Mouse (Mus musculus): ENCODE results near the gene Vpreb3. TPM values are rescaled to one million over a fixed set of nuclear protein-coding genes. Genes with fewer than 3 reads are reported as not detected.
A peak's percentile ranks its signal among the peaks of the same experiment; 100 is the strongest.

The Vpreb3 gene
- polyA plus RNA-seq, 1 experiment from 2014 or later, result 0.72 TPM

DNA sequence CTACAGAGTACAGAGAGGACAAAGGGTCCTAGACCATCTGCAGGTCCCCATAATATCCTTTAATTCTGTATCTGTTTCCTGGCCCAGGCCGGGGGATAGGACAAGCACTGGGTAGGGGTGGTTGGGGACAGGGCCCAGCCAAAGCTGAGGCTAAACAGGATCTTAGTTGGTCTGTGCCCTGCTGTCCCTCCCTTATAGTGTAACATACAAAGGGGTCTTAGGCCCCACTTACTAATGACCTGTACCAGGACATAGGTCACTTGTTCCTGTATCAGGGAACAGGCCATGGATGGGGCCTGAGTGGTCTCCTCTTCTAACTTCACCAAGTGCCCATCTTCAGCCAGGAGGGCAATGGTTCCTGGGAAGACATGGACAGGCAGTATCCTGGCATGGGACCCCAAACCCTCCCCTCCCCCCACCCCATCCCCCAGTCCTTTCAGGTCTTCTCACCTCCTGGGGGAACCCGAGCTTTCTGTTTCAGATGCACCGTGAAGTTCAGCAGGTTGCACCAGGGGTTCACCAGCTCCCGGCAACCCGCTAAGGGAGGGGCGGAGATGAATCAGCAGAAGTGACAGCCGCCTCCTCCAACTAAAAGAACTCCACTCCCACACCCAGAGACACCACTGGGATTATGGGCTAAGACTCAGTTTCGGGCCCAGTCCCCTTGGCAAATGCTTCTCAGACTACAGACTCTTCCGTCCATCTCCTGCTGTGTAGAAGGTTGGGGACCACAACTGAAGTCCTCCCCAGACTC, 3.2 kb upstream of the Vpreb3 start:
- Histone ChIP-seq H3K9me3 (ENCODE audit: low read length) (no peaks in the 10 kb centered on the region), H3K27ac (ENCODE audit: low read length) (no peak overlapping the region), H3K4me2 (replicated peaks; ENCODE audit: low read depth, low read length) (no peak overlapping the region), H3K27me3 (ENCODE audit: insufficient read depth, low read length) (no peaks in the 10 kb centered on the region), H3K4me1 (ENCODE audit: insufficient read depth, low read length) (peaks cover 34% of the 10 kb centered on the region), H3K4me3 (ENCODE audit: low read length) (no peak overlapping the region), H3K9ac (replicated peaks; ENCODE audit: low read length) (no peak overlapping the region), H3K36me3 (ENCODE audit: insufficient read depth, low read length) (no peaks in the 10 kb centered on the region)
- WGBS, result 42% methylated on average over 9 of the region's 9 CpGs
- ATAC-seq (ENCODE audit: low FRiP score, low TSS enrichment), result no peak

DNA sequence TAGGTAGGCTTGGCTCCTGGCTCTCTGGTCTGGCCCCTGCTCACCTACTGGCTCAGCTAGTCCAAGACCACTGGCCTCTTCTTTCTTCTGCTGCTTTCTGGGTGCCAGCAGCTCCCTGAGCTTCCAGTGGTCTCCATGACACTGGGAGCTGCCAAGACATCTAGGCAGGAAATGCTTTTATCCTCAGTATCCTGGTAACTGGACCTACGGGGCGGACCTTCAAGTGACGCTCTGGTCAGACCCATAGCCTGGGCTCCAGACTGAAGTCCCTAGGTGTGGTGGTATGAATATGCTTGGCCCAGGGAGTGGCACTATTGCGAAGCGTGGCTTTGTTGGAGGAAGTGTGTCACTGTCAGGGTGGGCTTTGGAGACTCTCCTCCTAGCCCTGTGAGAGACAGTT, 2.3 kb upstream of the Vpreb3 start, which contains the start of gene Gm867:
TSS of gene Gm867 (minus strand) at position 153 of the 400 bp plus-strand sequence.
- H3K4me3 ChIP-seq (ENCODE audit: low read length), result no peak within 1 kb of the TSS
- 79% methylated on average over 5 of the region's 5 CpGs for WGBS
- H3K36me3 ChIP-seq (ENCODE audit: insufficient read depth, low read length), result no peaks in the 10 kb centered on the region
- H3K4me1 ChIP-seq (ENCODE audit: insufficient read depth, low read length), result peaks cover 28% of the 10 kb centered on the region
- H3K27ac ChIP-seq (ENCODE audit: low read length), result no peak within 1 kb of the TSS
- no peak for ATAC-seq (ENCODE audit: low FRiP score, low TSS enrichment)
- no peaks in the 10 kb centered on the region for H3K27me3 ChIP-seq (ENCODE audit: insufficient read depth, low read length)
- no peaks in the 10 kb centered on the region for H3K9me3 ChIP-seq (ENCODE audit: low read length)
- no peak within 1 kb of the TSS for H3K9ac ChIP-seq (replicated peaks; ENCODE audit: low read length)
- no peak within 1 kb of the TSS for H3K4me2 ChIP-seq (replicated peaks; ENCODE audit: low read depth, low read length)

DNA sequence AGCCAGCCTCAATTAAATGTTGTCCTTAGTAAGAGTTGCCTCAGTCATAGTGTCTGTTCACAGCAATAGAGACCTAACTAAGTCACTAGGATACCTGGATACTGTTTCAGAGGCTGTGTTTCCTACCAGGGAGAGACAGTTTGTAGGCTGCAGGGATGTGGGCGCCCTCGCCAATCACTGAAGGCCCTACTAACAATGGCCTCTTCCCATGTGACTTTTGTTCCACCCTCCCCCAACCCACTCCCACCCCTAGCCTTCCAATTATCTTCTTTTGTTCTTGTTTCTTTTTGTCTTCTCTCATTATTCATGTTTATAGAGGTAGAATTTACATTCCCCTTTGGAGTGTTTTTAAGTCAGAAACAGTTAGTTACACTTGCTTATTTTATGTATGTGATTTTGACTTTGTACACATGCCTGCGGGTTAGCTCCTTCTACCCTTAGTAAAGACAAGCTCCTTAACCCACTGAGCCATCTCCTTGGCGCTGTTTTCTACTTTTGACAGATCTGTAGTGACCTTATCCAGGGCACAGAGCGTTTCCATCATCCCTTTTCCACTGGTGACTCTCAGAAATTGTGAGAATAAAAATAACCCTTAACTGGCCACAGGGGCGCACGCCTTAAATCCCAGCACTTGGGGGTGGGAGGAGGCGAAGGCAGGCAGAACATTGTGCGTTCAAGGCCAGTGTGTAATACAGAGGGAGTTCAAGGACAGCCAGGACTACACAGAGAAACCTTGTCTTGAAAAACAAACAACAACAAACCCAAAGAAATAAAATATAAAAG, 1.6 kb upstream of the Vpreb3 start:
- H3K4me1 ChIP-seq (ENCODE audit: insufficient read depth, low read length), result peaks cover 25% of the 10 kb centered on the region
- H3K27me3 ChIP-seq (ENCODE audit: insufficient read depth, low read length), result no peaks in the 10 kb centered on the region
- H3K9me3 ChIP-seq (ENCODE audit: low read length), result no peaks in the 10 kb centered on the region
- H3K4me2 ChIP-seq (replicated peaks; ENCODE audit: low read depth, low read length), result no peak overlapping the region
- 70% methylated on average over 9 of the region's 9 CpGs for WGBS
- H3K36me3 ChIP-seq (ENCODE audit: insufficient read depth, low read length), result no peaks in the 10 kb centered on the region
- ATAC-seq (ENCODE audit: low FRiP score, low TSS enrichment), result no peak
- no peak overlapping the region for H3K4me3 ChIP-seq (ENCODE audit: low read length)
- no peak overlapping the region for H3K9ac ChIP-seq (replicated peaks; ENCODE audit: low read length)
- H3K27ac ChIP-seq (ENCODE audit: low read length), result no peak overlapping the region

DNA sequence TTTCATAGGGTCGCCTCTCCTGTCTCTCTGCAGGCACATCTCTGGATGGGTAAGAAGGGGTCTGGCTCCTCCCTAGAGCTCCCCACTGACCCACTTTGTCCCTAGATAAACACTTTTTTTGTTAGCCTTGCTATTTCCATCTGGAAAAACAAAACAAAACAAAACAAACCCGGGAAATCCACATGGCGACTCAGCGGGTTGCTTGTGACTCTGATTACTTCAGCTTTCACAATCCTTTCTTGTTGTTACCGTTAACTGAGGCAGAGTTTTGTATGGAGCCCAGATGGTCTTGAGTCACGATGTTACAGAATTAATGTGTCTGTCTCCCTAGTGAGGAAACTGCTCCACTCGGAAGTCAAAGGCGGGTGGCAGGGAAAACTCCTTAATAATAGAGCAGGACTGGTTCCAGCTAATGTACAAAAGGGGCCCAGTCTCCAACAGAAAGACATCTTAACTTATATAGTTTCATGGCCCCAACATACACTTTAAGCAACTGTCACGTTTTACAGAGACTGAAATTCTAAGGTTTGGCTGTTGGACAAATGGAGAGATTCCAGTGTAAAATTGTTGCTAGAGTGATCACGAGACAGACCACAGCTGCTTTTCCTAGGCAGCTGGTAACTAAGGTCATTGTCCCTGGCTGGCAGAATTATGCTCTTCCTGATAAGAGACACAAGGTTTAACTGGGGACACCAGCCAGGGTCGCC, 1.4 kb downstream of the Vpreb3 start:
- Histone ChIP-seq H3K27ac (ENCODE audit: low read length) (peak overlapping the region; percentile 67), H3K9me3 (ENCODE audit: low read length) (no peaks in the 10 kb centered on the region), H3K4me2 (replicated peaks; ENCODE audit: low read depth, low read length) (peak overlapping the region; percentile 19), H3K9ac (replicated peaks; ENCODE audit: low read length) (no peak overlapping the region), H3K36me3 (ENCODE audit: insufficient read depth, low read length) (no peaks in the 10 kb centered on the region), H3K4me1 (ENCODE audit: insufficient read depth, low read length) (peaks cover 11% of the 10 kb centered on the region; the same call in 1 of the 2 replicates), H3K27me3 (ENCODE audit: insufficient read depth, low read length) (no peaks in the 10 kb centered on the region), H3K4me3 (ENCODE audit: low read length) (no peak overlapping the region)
- ATAC-seq (ENCODE audit: low FRiP score, low TSS enrichment), result no peak
- 21% methylated on average over 11 of the region's 11 CpGs for WGBS

DNA sequence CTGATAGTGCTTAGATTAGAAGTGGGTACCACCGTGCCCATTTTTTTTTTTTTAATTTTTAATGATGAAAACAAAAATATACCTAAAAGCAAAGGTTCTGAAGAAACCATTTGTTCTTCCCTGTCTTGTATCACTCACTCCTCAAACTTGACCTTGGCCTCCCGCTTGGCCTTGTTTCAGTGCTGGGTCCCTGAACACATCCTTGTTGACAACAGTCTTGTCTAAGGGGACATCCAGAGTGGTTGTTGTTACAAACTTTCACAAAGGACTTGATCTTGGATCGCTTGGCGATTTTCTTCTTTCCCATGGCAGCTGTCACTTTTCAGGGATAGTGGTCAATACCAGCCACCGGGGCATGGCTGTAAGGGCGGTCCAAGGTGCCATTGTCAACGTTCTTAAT, 2.4 kb downstream of the Vpreb3 start:
- H3K4me2 ChIP-seq (replicated peaks; ENCODE audit: low read depth, low read length), result no peak overlapping the region
- H3K9ac ChIP-seq (replicated peaks; ENCODE audit: low read length), result no peak overlapping the region
- H3K4me3 ChIP-seq (ENCODE audit: low read length), result no peak overlapping the region
- no peak overlapping the region for H3K27ac ChIP-seq (ENCODE audit: low read length)
- H3K4me1 ChIP-seq (ENCODE audit: insufficient read depth, low read length), result peaks cover 15% of the 10 kb centered on the region
- no peaks in the 10 kb centered on the region for H3K9me3 ChIP-seq (ENCODE audit: low read length)
- ATAC-seq (ENCODE audit: low FRiP score, low TSS enrichment), result no peak
- no peaks in the 10 kb centered on the region for H3K36me3 ChIP-seq (ENCODE audit: insufficient read depth, low read length)
- WGBS, result 92% methylated on average over 7 of the region's 7 CpGs
- H3K27me3 ChIP-seq (ENCODE audit: insufficient read depth, low read length), result no peaks in the 10 kb centered on the region

DNA sequence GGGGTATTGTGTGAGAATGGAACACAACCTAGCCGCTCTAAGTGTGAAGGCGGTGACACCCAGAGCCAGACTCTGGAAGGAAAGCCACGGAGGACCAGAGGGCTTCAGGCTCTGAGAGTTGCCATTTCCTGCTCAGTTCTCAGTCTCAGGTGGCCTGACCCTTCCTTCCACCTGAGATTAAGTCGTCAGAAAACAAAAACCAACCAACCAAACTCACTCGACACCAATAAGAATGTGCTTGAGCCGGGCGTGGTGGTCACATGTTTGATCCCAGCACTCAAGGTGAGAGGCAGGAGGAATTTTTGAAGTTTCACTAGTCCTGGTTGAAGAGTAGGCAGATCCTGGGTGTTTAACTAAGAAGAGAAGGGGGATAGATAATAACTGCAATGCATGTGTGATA, 3.0 kb downstream of the Vpreb3 start:
- Histone ChIP-seq H3K4me1 (ENCODE audit: insufficient read depth, low read length) (peaks cover 22% of the 10 kb centered on the region), H3K36me3 (ENCODE audit: insufficient read depth, low read length) (no peaks in the 10 kb centered on the region), H3K27me3 (ENCODE audit: insufficient read depth, low read length) (no peaks in the 10 kb centered on the region), H3K4me2 (replicated peaks; ENCODE audit: low read depth, low read length) (no peak overlapping the region), H3K4me3 (ENCODE audit: low read length) (no peak overlapping the region), H3K27ac (ENCODE audit: low read length) (no peak overlapping the region), H3K9me3 (ENCODE audit: low read length) (no peaks in the 10 kb centered on the region), H3K9ac (replicated peaks; ENCODE audit: low read length) (no peak overlapping the region)
- WGBS, result 83% methylated on average over 7 of the region's 7 CpGs
- no peak for ATAC-seq (ENCODE audit: low FRiP score, low TSS enrichment)

DNA sequence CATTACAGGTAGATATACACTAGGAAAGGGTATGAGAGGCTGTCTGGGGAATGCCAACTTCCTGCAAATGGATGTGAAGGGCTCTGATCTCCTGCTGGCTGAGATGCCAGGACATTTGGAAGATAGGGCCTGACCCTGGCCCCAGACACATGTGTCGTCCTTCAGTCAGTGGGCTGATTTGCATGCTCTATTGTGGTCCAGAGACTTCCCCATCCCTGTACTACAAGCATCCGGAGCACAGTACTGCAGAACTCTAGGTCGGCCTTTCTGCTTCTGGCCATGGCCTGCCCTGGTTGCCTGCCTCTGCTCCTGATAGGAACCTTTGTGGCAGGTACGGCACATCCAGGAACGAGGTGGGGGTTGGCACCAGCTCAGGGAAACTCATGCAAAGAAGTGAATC, 5.2 kb downstream of the Vpreb3 start:
- Histone ChIP-seq H3K4me3 (ENCODE audit: low read length) (no peak overlapping the region), H3K27me3 (ENCODE audit: insufficient read depth, low read length) (peaks cover 3% of the 10 kb centered on the region; the same call in 1 of the 2 replicates), H3K4me2 (replicated peaks; ENCODE audit: low read depth, low read length) (no peak overlapping the region), H3K4me1 (ENCODE audit: insufficient read depth, low read length) (peaks cover 25% of the 10 kb centered on the region), H3K27ac (ENCODE audit: low read length) (no peak overlapping the region), H3K9ac (replicated peaks; ENCODE audit: low read length) (no peak overlapping the region), H3K9me3 (ENCODE audit: low read length) (no peaks in the 10 kb centered on the region), H3K36me3 (ENCODE audit: insufficient read depth, low read length) (no peaks in the 10 kb centered on the region)
- 85% methylated on average over 5 of the region's 5 CpGs for WGBS
- no peak for ATAC-seq (ENCODE audit: low FRiP score, low TSS enrichment)

DNA sequence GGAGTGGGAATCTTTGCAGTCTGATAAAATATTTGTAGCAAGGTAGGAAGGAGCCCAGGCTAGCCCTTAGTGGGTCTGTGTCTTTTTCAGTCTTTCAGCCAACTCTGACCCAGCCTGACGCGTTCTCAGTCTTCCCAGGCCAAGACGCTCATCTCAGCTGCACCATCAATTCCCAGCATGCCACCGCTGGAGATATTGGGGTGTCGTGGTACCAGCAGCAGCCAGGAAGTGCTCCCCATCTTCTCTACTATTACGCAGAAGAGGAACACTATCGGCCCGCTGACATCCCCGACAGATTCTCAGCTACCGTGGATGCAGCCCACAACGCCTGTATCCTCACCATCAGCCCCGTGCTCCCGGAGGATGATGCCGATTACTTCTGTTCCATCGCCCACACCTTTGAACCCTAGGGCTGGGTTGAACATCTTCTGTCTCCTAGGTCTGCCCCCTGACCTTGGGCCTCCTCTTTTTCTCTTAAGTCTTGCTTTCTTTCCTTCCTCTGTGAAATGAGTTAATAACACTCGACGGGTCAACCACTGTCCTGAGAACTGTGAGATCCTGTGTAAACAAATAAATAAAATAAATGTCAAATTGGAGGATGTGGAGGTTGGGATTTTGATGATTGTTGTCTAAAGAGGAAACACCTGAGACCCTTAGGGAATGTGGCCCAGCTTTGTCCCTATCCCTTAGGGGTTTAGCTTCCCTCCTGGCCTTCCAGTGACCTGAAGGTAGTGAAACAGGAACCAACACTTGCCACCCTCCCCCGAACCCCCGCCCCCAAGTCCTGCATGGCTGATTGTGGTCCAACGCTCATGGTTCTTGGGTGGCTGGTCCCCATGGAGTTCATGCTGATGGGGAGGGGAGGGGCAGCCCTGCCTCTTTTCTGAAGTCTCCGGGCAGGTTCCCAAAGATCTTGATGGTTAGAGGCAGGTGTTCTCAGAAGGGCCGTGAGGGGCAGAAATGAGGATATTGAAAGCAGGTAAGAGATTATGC, 6.5 kb downstream of the Vpreb3 start:
- Histone ChIP-seq H3K9ac (replicated peaks; ENCODE audit: low read length) (no peak overlapping the region), H3K4me3 (ENCODE audit: low read length) (no peak overlapping the region), H3K9me3 (ENCODE audit: low read length) (no peaks in the 10 kb centered on the region), H3K4me1 (ENCODE audit: insufficient read depth, low read length) (peaks cover 19% of the 10 kb centered on the region), H3K36me3 (ENCODE audit: insufficient read depth, low read length) (no peaks in the 10 kb centered on the region), H3K4me2 (replicated peaks; ENCODE audit: low read depth, low read length) (no peak overlapping the region), H3K27ac (ENCODE audit: low read length) (no peak overlapping the region), H3K27me3 (ENCODE audit: insufficient read depth, low read length) (peaks cover 3% of the 10 kb centered on the region; the same call in 1 of the 2 replicates)
- peak; percentile 29; the same call in 1 of the 2 replicates for ATAC-seq (ENCODE audit: low FRiP score, low TSS enrichment)
- 62% methylated on average over 22 of the region's 22 CpGs for WGBS

DNA sequence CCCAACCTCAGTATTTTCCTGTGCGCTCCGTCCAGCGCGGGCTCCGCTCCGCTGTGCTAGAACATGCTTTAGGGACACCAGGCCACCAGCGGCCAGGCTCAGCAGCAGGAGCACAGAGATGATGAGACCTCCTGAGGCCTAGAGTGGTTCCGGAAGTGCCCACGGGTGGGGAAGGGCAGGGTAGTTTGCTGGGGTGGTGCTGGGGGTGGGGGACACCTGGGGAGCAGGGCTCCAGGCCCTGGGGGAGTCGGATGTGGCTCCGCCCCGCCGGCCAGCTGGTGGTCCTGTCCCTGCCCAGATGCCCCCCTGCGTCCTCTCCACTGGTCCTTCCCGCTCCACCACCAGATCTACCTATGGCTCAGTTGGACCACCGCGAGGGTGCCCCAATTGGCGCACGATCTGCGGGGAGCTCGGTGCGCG, 7.9 kb downstream of the Vpreb3 start:
- Histone ChIP-seq H3K27me3 (ENCODE audit: insufficient read depth, low read length) (peaks cover 3% of the 10 kb centered on the region; the same call in 1 of the 2 replicates), H3K27ac (ENCODE audit: low read length) (no peak overlapping the region), H3K4me1 (ENCODE audit: insufficient read depth, low read length) (peaks cover 17% of the 10 kb centered on the region), H3K4me3 (ENCODE audit: low read length) (peak overlapping the region; percentile 54), H3K36me3 (ENCODE audit: insufficient read depth, low read length) (no peaks in the 10 kb centered on the region), H3K4me2 (replicated peaks; ENCODE audit: low read depth, low read length) (peak overlapping the region; percentile 92), H3K9ac (replicated peaks; ENCODE audit: low read length) (peak overlapping the region; percentile 75), H3K9me3 (ENCODE audit: low read length) (no peaks in the 10 kb centered on the region)
- ATAC-seq (ENCODE audit: low FRiP score, low TSS enrichment), result peak; percentile 79
- WGBS, result 3% methylated on average over 23 of the region's 23 CpGs

All from kidney, embryonic 16.5 days (tissue).